Mouse (Mus musculus) ES-Bruce4 (cell line): Measurements from ENCODE around the gene Scrn2. TPM values are rescaled to one million over a fixed set of nuclear protein-coding genes. Genes with fewer than 3 reads are reported as not detected.

Experiments
- H3K27ac ChIP-seq: 2 replicates; pipeline ENCODE4 v1.5.1; 2012; ENCODE audit warnings: low read length, inconsistent platforms; ENCODE audit not compliant: insufficient read depth
- H3K27me3 ChIP-seq: 2 replicates; pipeline ENCODE4 v1.6.1; 2012; ENCODE audit warnings: mild to moderate bottlenecking, low read length, inconsistent platforms; ENCODE audit not compliant: control insufficient read depth, poor library complexity, insufficient read depth, severe bottlenecking
- H3K36me3 ChIP-seq: 2 replicates; pipeline ENCODE4 v1.6.1; 2012; ENCODE audit warnings: inconsistent platforms, mild to moderate bottlenecking, low read length, moderate library complexity; ENCODE audit not compliant: control insufficient read depth, poor library complexity, insufficient read depth, severe bottlenecking
- H3K4me1 ChIP-seq: one replicate; pipeline ENCODE4 v1.8.1; 2011; ENCODE audit warnings: low read length; ENCODE audit not compliant: control insufficient read depth, insufficient read depth
- H3K4me3 ChIP-seq: 2 replicates; pipeline ENCODE4 v1.5.1; 2011; ENCODE audit warnings: low read depth, mild to moderate bottlenecking, low read length
- H3K9ac ChIP-seq: 2 replicates; pipeline ENCODE4 v1.6.1; 2012; ENCODE audit warnings: low read depth, mild to moderate bottlenecking, inconsistent platforms; ENCODE audit not compliant: poor library complexity, severe bottlenecking
- H3K9me3 ChIP-seq: replicated peaks from 2 replicates; pipeline ENCODE4 v1.6.1; 2012; ENCODE audit warnings: mild to moderate bottlenecking, low read length, inconsistent platforms; ENCODE audit not compliant: control insufficient read depth, poor library complexity, insufficient read depth, severe bottlenecking
- CTCF ChIP-seq: IDR thresholded peaks from one replicate; pipeline ENCODE4 v1.8.1; 2011; ENCODE audit warnings: low read depth, low read length
- EP300 ChIP-seq: IDR thresholded peaks from 2 replicates; pipeline ENCODE4 v1.6.1; 2011; ENCODE audit warnings: low read depth, low read length; ENCODE audit not compliant: insufficient read depth
- POLR2A ChIP-seq: IDR thresholded peaks from one replicate; pipeline ENCODE4 v1.8.1; 2011; ENCODE audit warnings: low read length; ENCODE audit not compliant: insufficient read depth
- polyA plus RNA-seq: library from polyadenylated mRNA; stranded (reverse); fragments of >200 nt; gene quantifications from 2 replicates; pipeline ENCODE4 v1.2.4, GENCODE M21; 2011; ENCODE audit warnings: low read depth; ENCODE audit not compliant: missing spikeins, insufficient read depth, insufficient read length

Scrn2 gene
- polyA plus RNA-seq, 1 experiment, result 7.4 TPM

DNA sequence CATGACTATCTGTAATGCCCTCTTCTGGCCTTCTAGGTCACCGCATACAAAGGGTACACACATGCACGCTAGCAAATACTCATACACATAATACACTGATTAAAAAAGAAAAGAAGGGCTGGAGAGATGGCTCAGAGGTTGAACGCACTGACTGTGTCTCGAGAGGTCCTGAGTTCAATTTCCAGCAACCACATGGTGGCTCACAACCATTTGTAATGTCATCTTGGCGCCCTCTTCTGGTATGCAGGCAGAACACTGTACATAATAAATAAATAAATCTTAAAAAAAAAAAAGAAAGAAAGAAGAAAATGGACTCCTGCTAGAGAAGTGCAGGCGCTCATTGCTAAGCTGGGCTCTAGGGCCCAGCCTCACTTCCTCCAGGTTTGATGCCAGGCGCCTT lies 16.1 kb downstream of the Scrn2 start:
- Histone ChIP-seq H3K4me1 (no peaks in the 10 kb centered on the region), H3K27me3 (no peaks in the 10 kb centered on the region), H3K9me3 (no peaks in the 10 kb centered on the region), H3K4me3 (no peak overlapping the region), H3K9ac (no peak overlapping the region), H3K36me3 (peaks cover 7% of the 10 kb centered on the region), H3K27ac (no peak overlapping the region)
- TF ChIP-seq EP300 (no peak), CTCF (peak; percentile 32)

GRCm38 (mm10) chr11:97048090-97048650 lies 18.4 kb downstream of the Scrn2 start:
- no peak for TF ChIP-seq POLR2A
- no peak for TF ChIP-seq EP300
- no peak for TF ChIP-seq CTCF
- Histone ChIP-seq H3K4me1 (no peaks in the 10 kb centered on the region), H3K36me3 (peaks cover 7% of the 10 kb centered on the region), H3K9ac (no peak overlapping the region), H3K27ac (no peak overlapping the region), H3K4me3 (no peak overlapping the region), H3K27me3 (no peaks in the 10 kb centered on the region), H3K9me3 (no peaks in the 10 kb centered on the region)

- Histone ChIP-seq H3K9ac (no peak overlapping the region), H3K4me3 (no peak overlapping the region), H3K27ac (no peak overlapping the region), H3K4me1 (no peaks in the 10 kb centered on the region), H3K36me3 (peaks cover 12% of the 10 kb centered on the region), H3K27me3 (no peaks in the 10 kb centered on the region), H3K9me3 (no peaks in the 10 kb centered on the region)
- no peak for TF ChIP-seq CTCF
These were observed 19.9 kb downstream of the Scrn2 start for GRCm38 (mm10) chr11:97049492-97050085.

GRCm38 (mm10) chr11:97050216-97050943 lies 20.6 kb downstream of the Scrn2 start, which contains the start of gene Osbpl7:
Osbpl7 (plus strand) TSS chr11:97050628.
- H3K4me1 ChIP-seq, result no peaks in the 10 kb centered on the region
- H3K9ac ChIP-seq, result peak within 1 kb of the TSS; percentile 48
- H3K27ac ChIP-seq, result no peak within 1 kb of the TSS
- H3K4me3 ChIP-seq, result peak within 1 kb of the TSS; percentile 83
- no peaks in the 10 kb centered on the region for H3K27me3 ChIP-seq
- H3K9me3 ChIP-seq, result no peaks in the 10 kb centered on the region
- peaks cover 15% of the 10 kb centered on the region for H3K36me3 ChIP-seq
- TF ChIP-seq EP300 (0 out of 2 replicates have a peak, but pooled peaks have one; percentile 13), POLR2A (peak; percentile 26), CTCF (peak; percentile 50)

DNA sequence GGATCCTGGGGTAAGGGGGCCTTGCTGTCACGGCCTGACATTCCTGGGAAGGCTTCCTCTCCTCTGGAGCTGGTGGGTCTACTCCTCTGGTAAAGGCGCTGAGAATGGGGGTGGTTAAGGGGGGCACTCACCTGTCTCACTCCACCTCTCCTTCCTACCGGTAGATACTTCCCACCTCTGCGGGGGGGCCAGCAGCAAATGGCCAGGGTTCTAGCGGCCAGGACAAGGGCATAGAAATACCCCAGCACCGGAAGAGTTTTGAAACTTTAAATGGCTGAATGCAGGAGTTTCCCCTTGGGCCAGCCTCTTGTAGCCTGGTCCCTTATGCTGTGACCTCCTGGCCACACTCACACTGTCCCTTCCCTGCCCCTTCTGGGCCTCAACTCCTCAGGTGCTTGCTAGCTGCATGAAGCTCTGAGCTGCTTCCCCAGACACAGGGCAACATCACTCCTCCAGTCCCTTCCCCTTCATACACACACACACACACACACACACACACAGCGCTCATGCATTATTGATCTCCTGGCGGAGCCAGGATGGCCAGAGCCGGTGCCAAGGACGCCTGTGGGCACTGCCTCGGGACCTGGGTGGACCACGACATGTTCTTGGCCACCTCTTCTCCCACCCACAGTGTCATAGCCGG lies 21.3 kb downstream of the Scrn2 start:
- Histone ChIP-seq H3K27ac (no peak overlapping the region), H3K4me3 (peak overlapping the region; percentile 83), H3K4me1 (no peaks in the 10 kb centered on the region), H3K36me3 (peaks cover 15% of the 10 kb centered on the region), H3K27me3 (no peaks in the 10 kb centered on the region), H3K9me3 (no peaks in the 10 kb centered on the region), H3K9ac (peak overlapping the region; percentile 48)
- no peak for TF ChIP-seq POLR2A
- TF ChIP-seq EP300, result no peak
- no peak for TF ChIP-seq CTCF
